Mouse (Mus musculus): ENCODE measurements around the gene Msl1. TPM values are rescaled to one million over a fixed set of nuclear protein-coding genes. Genes with fewer than 3 reads are reported as not detected.
A peak's percentile ranks its signal among the peaks of the same experiment; 100 is the strongest.

The Msl1 gene
- polyA plus RNA-seq, 1 experiment from 2014 or later: 31.7 TPM

DNA sequence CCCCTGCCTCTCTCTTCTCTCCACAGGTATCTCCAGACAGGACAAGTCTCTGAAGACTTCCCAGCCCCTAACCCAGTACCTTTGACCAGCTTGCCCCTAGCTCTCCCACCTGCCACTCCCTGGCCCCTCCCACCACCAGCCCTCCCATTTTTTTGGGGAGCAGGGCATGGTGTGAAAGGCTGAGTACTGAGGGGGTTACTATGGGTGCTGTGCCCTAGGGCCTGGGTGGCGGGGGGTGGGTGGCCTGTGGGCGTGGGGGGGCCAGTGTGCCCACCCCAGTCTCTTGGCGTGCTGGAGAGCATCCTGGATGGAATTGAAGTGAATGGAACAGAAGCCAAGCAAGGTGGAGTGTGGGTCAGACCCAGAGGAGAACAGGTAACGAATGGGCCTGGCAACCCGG lies 42.1 kb upstream of the Msl1 start:
- Histone ChIP-seq H3K27ac (replicated peaks) (peak overlapping the region; percentile 9; the same call in 1 of the 2 replicates), H3K4me2 (no peak overlapping the region), H3K36me3 (peaks cover 43% of the 10 kb centered on the region), H3K4me1 (replicated peaks) (peaks cover 68% of the 10 kb centered on the region), H3K9ac (no peak overlapping the region), H3K27me3 (no peaks in the 10 kb centered on the region), H3K4me3 (no peak overlapping the region), H3K9me3 (no peaks in the 10 kb centered on the region)
- ATAC-seq (ENCODE audit: low FRiP score, low read depth): no peak
- WGBS: 95% methylated on average over 5 of the region's 5 CpGs

DNA sequence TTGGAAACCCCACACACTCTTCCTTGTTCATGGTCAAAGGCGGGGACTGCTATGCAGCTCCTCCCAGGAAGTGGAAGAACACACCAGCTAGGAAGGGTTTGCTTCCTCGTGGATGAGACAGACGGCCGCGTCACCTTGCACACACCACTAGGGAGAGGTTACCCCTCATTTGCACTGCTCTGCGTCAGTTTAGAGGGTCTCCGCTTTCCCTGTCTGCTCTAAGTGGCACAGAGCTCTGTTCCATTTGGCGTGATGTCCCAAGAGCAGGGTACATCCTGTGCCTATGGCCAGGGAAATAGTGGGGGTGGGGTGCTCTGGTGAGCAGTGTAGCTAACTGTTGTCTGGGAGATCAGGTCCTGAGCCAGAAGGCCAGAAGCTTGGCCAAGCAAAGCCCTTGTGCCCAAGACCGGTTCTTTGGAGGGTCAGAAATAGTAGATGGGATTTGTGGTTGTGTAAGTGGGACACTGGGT lies 41.1 kb upstream of the Msl1 start:
- no peak for ATAC-seq (ENCODE audit: low FRiP score, low read depth)
- H3K4me2 ChIP-seq: no peak overlapping the region
- WGBS: 67% methylated on average over 9 of the region's 9 CpGs
- H3K36me3 ChIP-seq: peaks cover 53% of the 10 kb centered on the region
- H3K4me3 ChIP-seq: no peak overlapping the region
- no peak overlapping the region for H3K9ac ChIP-seq
- H3K27me3 ChIP-seq: no peaks in the 10 kb centered on the region
- H3K9me3 ChIP-seq: no peaks in the 10 kb centered on the region
- H3K4me1 ChIP-seq (replicated peaks): peaks cover 59% of the 10 kb centered on the region
- H3K27ac ChIP-seq (replicated peaks): peak overlapping the region; percentile 68

GRCm38 (mm10) chr11:98754621-98755181 lies 40.6 kb upstream of the Msl1 start:
- H3K9ac ChIP-seq: no peak overlapping the region

GRCm38 (mm10) chr11:98755726-98756380 lies 39.5 kb upstream of the Msl1 start:
- WGBS: 85% methylated on average over 6 of the region's 6 CpGs
- H3K4me2 ChIP-seq: no peak overlapping the region
- H3K9ac ChIP-seq: no peak overlapping the region
- no peaks in the 10 kb centered on the region for H3K27me3 ChIP-seq
- no peak overlapping the region for H3K27ac ChIP-seq (replicated peaks)
- ATAC-seq (ENCODE audit: low FRiP score, low read depth): no peak
- peaks cover 62% of the 10 kb centered on the region for H3K36me3 ChIP-seq
- H3K4me1 ChIP-seq (replicated peaks): peaks cover 42% of the 10 kb centered on the region
- H3K4me3 ChIP-seq: no peak overlapping the region
- H3K9me3 ChIP-seq: no peaks in the 10 kb centered on the region

More at GRCm38 (mm10) chr11:98754621-98755181, 40.6 kb upstream of the Msl1 start:
- no peaks in the 10 kb centered on the region for H3K27me3 ChIP-seq
- 22% methylated on average over 7 of the region's 7 CpGs for WGBS
- H3K9me3 ChIP-seq: no peaks in the 10 kb centered on the region
- peaks cover 53% of the 10 kb centered on the region for H3K36me3 ChIP-seq
- no peak overlapping the region for H3K4me2 ChIP-seq
- peaks cover 54% of the 10 kb centered on the region for H3K4me1 ChIP-seq (replicated peaks)
- ATAC-seq (ENCODE audit: low FRiP score, low read depth): no peak
- H3K27ac ChIP-seq (replicated peaks): peak overlapping the region; percentile 68
- no peak overlapping the region for H3K4me3 ChIP-seq

GRCm38 (mm10) chr11:98756711-98757110 lies 38.6 kb upstream of the Msl1 start:
- ATAC-seq (ENCODE audit: low FRiP score, low read depth): no peak

GRCm38 (mm10) chr11:98761939-98762338 lies 33.4 kb upstream of the Msl1 start:
- H3K27ac ChIP-seq (replicated peaks): no peak overlapping the region
- H3K9ac ChIP-seq: no peak overlapping the region
- no peak overlapping the region for H3K4me3 ChIP-seq
- H3K4me1 ChIP-seq (replicated peaks): peaks cover 23% of the 10 kb centered on the region
- H3K4me2 ChIP-seq: no peak overlapping the region
- H3K36me3 ChIP-seq: peaks cover 69% of the 10 kb centered on the region
- no peaks in the 10 kb centered on the region for H3K27me3 ChIP-seq
- 93% methylated on average over 4 of the region's 4 CpGs for WGBS
- no peaks in the 10 kb centered on the region for H3K9me3 ChIP-seq
- no peak for ATAC-seq (ENCODE audit: low FRiP score, low read depth)

More at GRCm38 (mm10) chr11:98756711-98757110, 38.6 kb upstream of the Msl1 start:
- no peak overlapping the region for H3K4me2 ChIP-seq
- H3K27ac ChIP-seq (replicated peaks): no peak overlapping the region
- 95% methylated on average over 12 of the region's 12 CpGs for WGBS
- no peaks in the 10 kb centered on the region for H3K27me3 ChIP-seq
- H3K36me3 ChIP-seq: peaks cover 69% of the 10 kb centered on the region
- peaks cover 33% of the 10 kb centered on the region for H3K4me1 ChIP-seq (replicated peaks)
- H3K9me3 ChIP-seq: no peaks in the 10 kb centered on the region
- no peak overlapping the region for H3K4me3 ChIP-seq
- no peak overlapping the region for H3K9ac ChIP-seq

- Histone ChIP-seq H3K27me3 (no peaks in the 10 kb centered on the region), H3K9ac (no peak overlapping the region), H3K27ac (replicated peaks) (no peak overlapping the region), H3K4me2 (no peak overlapping the region), H3K4me3 (no peak overlapping the region), H3K4me1 (replicated peaks) (peaks cover 33% of the 10 kb centered on the region), H3K36me3 (peaks cover 60% of the 10 kb centered on the region), H3K9me3 (no peaks in the 10 kb centered on the region)
- ATAC-seq (ENCODE audit: low FRiP score, low read depth): no peak
- WGBS: 65% methylated on average over 17 of the region's 17 CpGs
Observed at GRCm38 (mm10) chr11:98762756-98763501, 32.4 kb upstream of the Msl1 start.

- ATAC-seq (ENCODE audit: low FRiP score, low read depth): no peak
Observed at GRCm38 (mm10) chr11:98763502-98763861, 31.8 kb upstream of the Msl1 start.

GRCm38 (mm10) chr11:98764091-98764490 lies 31.2 kb upstream of the Msl1 start:
- 0 out of 2 replicates have a peak overlapping the region, but pooled peaks have one; percentile 10 for H3K27ac ChIP-seq (replicated peaks)
- no peak for ATAC-seq (ENCODE audit: low FRiP score, low read depth)
- H3K4me2 ChIP-seq: no peak overlapping the region
- 84% methylated on average over 18 of the region's 18 CpGs for WGBS
- no peak overlapping the region for H3K4me3 ChIP-seq
- peaks cover 44% of the 10 kb centered on the region for H3K4me1 ChIP-seq (replicated peaks)
- H3K9me3 ChIP-seq: no peaks in the 10 kb centered on the region
- no peaks in the 10 kb centered on the region for H3K27me3 ChIP-seq
- no peak overlapping the region for H3K9ac ChIP-seq
- H3K36me3 ChIP-seq: peaks cover 58% of the 10 kb centered on the region

More at GRCm38 (mm10) chr11:98763502-98763861, 31.8 kb upstream of the Msl1 start:
- H3K27me3 ChIP-seq: no peaks in the 10 kb centered on the region
- H3K4me1 ChIP-seq (replicated peaks): peaks cover 39% of the 10 kb centered on the region
- 85% methylated on average over 8 of the region's 8 CpGs for WGBS
- no peaks in the 10 kb centered on the region for H3K9me3 ChIP-seq
- no peak overlapping the region for H3K9ac ChIP-seq
- no peak overlapping the region for H3K27ac ChIP-seq (replicated peaks)
- H3K36me3 ChIP-seq: peaks cover 58% of the 10 kb centered on the region
- H3K4me2 ChIP-seq: no peak overlapping the region
- H3K4me3 ChIP-seq: no peak overlapping the region

DNA sequence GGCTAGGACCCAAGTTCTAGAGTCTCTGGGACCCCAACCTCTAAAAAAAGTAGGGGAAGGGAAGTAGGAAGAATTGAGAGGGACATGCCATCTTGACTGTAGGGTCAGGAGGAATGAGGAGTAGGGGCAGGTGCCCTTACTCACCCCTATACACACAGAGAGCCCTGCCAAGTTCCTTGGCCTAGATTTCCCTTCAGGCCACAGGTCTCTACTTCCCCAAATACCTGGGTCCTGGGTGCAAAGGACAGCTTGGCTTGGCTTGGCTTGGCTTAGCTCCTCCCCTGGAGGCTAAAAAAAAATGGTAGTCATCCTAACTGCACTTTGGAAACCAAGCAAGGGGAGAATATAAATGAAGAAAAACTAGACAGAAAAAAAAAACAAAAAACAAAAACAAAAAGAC lies 30.6 kb upstream of the Msl1 start:
- no peak for ATAC-seq (ENCODE audit: low FRiP score, low read depth)
- H3K4me3 ChIP-seq: no peak overlapping the region
- no peak overlapping the region for H3K4me2 ChIP-seq
- peak overlapping the region; percentile 71; the same call in 1 of the 2 replicates for H3K27ac ChIP-seq (replicated peaks)
- H3K27me3 ChIP-seq: no peaks in the 10 kb centered on the region
- H3K36me3 ChIP-seq: peaks cover 63% of the 10 kb centered on the region
- no peak overlapping the region for H3K9ac ChIP-seq
- H3K4me1 ChIP-seq (replicated peaks): peaks cover 44% of the 10 kb centered on the region
- H3K9me3 ChIP-seq: no peaks in the 10 kb centered on the region

DNA sequence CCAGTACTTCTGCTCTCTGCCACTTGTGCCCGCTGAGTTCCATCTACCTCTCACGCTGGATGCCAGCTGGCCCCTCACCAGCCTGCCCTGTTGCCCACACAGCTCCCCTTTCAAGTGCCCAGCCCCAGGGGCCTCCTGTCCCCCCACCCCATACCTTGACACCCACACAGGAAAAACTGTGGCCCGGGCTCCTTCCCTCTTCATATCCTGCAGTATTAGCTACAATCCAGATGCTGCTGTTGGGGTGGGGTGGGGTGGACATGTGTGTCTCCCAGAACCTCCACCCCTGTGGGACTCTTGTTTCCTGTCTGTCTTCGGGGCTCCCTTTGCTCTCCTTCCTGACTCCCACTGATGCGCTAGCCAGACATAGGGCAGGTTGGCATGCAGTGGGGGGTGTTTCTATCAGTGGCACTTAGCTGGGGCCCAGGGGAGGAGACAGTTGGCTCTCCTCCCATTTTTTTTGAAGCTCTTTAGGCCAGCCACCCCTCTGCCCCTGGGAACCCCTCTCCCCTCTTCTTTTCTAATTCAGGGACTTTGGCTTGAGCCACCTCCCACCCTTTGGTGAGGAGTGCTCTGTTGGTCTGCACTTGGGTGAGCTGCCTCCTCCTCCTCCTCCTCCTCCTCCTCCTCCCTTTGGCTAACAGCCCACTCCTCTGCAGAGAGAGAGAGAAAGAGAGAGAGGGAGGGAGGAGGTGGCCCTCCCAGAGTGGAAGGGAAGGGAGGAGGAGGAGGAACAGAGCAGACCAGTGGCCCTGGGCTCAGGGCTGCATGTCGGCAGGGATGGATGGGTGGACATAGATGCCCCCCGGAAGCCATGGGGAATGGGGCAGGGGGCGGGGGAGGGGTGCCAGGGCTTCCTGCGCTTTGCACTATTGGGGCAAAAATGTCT lies 29.7 kb upstream of the Msl1 start:
- no peak overlapping the region for H3K9ac ChIP-seq
- H3K27me3 ChIP-seq: no peaks in the 10 kb centered on the region
- peaks cover 62% of the 10 kb centered on the region for H3K36me3 ChIP-seq
- 26% methylated on average over 9 of the region's 9 CpGs for WGBS
- H3K4me3 ChIP-seq: no peak overlapping the region
- ATAC-seq (ENCODE audit: low FRiP score, low read depth): no peak
- peaks cover 44% of the 10 kb centered on the region for H3K4me1 ChIP-seq (replicated peaks)
- H3K27ac ChIP-seq (replicated peaks): peak overlapping the region; percentile 71
- no peak overlapping the region for H3K4me2 ChIP-seq
- no peaks in the 10 kb centered on the region for H3K9me3 ChIP-seq

Data from hindbrain, embryonic 15.5 days (tissue).